Mouse (Mus musculus) kidney, embryonic 14.5 days (tissue): ENCODE results near the gene Zkscan6. TPM values are rescaled to one million over a fixed set of nuclear protein-coding genes. Genes with fewer than 3 reads are reported as not detected.

Source experiments
- ATAC-seq: fragments of 200-750 bp; cut with Nextera tagmentation; 2 replicates; pipeline ENCODE4 v1.8.0; 2017; ENCODE audit warnings: moderate number of reproducible peaks, mild to moderate bottlenecking, moderate TSS enrichment, moderate library complexity; ENCODE audit not compliant: low FRiP score, low TSS enrichment
- H3K27ac ChIP-seq: fragments of 300-500 bp; sonication (generic); 2 replicates; pipeline ENCODE4 v1.5.1; 2014; ENCODE audit warnings: low read depth, mild to moderate bottlenecking, low read length, moderate library complexity, mixed read lengths
- H3K27me3 ChIP-seq: fragments of 300-500 bp; sonication (generic); 2 replicates; pipeline ENCODE4 v1.6.1; 2014; ENCODE audit warnings: mild to moderate bottlenecking, low read length; ENCODE audit not compliant: control insufficient read depth, insufficient read depth
- H3K36me3 ChIP-seq: fragments of 300-500 bp; sonication (generic); 2 replicates; pipeline ENCODE4 v1.6.1; 2014; ENCODE audit warnings: low read length, mixed read lengths; ENCODE audit not compliant: control insufficient read depth, insufficient read depth
- H3K4me1 ChIP-seq: fragments of 300-500 bp; sonication (generic); 2 replicates; pipeline ENCODE4 v1.6.1; 2014; ENCODE audit warnings: low read length, mixed read lengths; ENCODE audit not compliant: control insufficient read depth, insufficient read depth
- H3K4me2 ChIP-seq: fragments of 300-500 bp; sonication (generic); replicated peaks from 2 replicates; pipeline ENCODE4 v1.6.1; 2014; ENCODE audit warnings: low read depth, mild to moderate bottlenecking, low read length
- H3K4me3 ChIP-seq: fragments of 300-500 bp; sonication (generic); 2 replicates; pipeline ENCODE4 v1.5.1; 2014; ENCODE audit warnings: mild to moderate bottlenecking, low read length
- H3K9ac ChIP-seq: fragments of 300-500 bp; sonication (generic); 2 replicates; pipeline ENCODE4 v1.6.1; 2014; ENCODE audit warnings: low read depth, mild to moderate bottlenecking, low read length, moderate library complexity
- H3K9me3 ChIP-seq: fragments of 300-500 bp; sonication (generic); 2 replicates; pipeline ENCODE4 v1.6.1; 2016; ENCODE audit warnings: low read length; ENCODE audit not compliant: control insufficient read depth
- WGBS: fragments of 180-500 bp; shearing (Covaris S2); extraction: QIAGEN DNeasy Blood & Tissue Kit; methylation state at CpG from one replicate; pipeline ENCODE4 v1.1.7; 2014; 5-methylcytosine and 5-hydroxymethylcytosine counted together
- polyA plus RNA-seq: library from polyadenylated mRNA; unstranded; fragments of >200 nt; fragmentation: Nextera tagmentation; extraction: Ambion mirVana; gene quantifications from 2 replicates; pipeline ENCODE4 v1.2.1, GENCODE M21; 2014

Gene Zkscan6
- polyA plus RNA-seq, 1 experiment from 2014 or later = 13.4 TPM

DNA sequence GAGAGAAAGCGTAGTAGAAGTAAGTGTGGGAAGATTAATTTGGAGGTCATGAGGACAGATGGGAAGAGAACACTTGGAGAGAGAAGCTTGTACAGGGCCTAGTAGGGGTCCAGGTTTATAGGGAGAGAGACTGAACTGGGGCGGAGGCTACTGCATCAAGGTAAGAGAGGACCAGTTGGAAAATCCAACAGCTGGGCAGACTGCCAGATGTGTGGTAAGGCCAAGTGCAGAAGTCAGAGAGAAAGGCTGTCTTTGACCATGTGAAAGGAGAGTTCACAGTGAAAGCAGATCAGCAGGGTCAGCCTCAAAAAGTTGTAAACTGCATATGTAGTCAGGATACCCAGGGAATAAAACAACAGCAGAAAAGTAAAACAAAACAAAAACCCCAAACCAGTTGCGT, 17.6 kb downstream of the Zkscan6 start:
- peaks cover 43% of the 10 kb centered on the region for H3K36me3 ChIP-seq

DNA sequence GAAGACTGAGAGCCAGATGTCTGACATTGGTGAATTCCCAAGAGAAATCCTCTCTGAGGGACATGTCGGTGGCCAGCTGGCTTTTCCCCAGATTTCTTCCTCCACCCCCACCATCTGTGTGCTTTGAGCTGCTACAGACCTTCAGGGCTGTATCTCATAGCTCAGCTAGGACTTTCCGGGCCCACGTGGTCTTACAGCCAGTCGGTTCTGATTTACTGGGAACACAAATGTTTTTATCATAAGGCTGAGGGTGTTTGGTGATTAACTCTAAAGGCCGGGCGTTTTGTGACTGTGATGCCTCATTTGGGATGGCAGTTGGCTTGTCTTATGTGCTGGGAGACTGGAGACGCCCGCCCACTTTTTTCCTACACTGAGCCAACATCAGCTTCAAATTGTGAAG, 32.0 kb downstream of the Zkscan6 start:
- no peak overlapping the region for H3K9ac ChIP-seq
- H3K4me1 ChIP-seq = no peaks in the 10 kb centered on the region
- H3K4me3 ChIP-seq = no peak overlapping the region
- 47% methylated on average over 8 of the region's 8 CpGs for WGBS
- no peak overlapping the region for H3K27ac ChIP-seq
- no peak overlapping the region for H3K4me2 ChIP-seq
- no peaks in the 10 kb centered on the region for H3K36me3 ChIP-seq
- ATAC-seq = no peak
- no peaks in the 10 kb centered on the region for H3K27me3 ChIP-seq
- no peaks in the 10 kb centered on the region for H3K9me3 ChIP-seq

More for the DNA sequence above, 17.6 kb downstream of the Zkscan6 start:
- Histone ChIP-seq H3K4me2 (no peak overlapping the region), H3K9me3 (no peaks in the 10 kb centered on the region), H3K9ac (no peak overlapping the region), H3K27ac (no peak overlapping the region), H3K27me3 (no peaks in the 10 kb centered on the region), H3K4me3 (no peak overlapping the region), H3K4me1 (no peaks in the 10 kb centered on the region)
- 65% methylated on average over 3 of the region's 3 CpGs for WGBS
- ATAC-seq = no peak

DNA sequence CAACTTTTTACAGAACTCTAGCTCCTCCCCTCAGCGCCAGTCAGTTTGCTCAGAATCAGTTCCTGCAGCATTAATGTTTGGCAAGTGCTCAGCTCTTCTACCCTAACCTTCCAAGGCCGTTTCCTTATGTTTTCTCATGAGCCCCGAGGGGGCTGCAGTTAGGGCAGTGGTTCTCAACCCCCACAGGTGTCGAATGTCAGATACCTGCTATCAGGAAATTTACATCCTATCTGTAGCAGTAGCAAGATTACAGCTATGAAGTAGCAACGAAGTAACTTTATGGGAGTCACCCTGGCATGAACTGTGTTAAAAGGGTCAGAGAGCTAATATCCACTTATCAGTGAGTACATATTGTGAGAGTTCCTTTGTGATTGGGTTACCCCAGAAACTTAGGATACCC, 39.5 kb downstream of the Zkscan6 start:
- no peaks in the 10 kb centered on the region for H3K4me1 ChIP-seq
- H3K27ac ChIP-seq = no peak overlapping the region
- 45% methylated on average over 5 of the region's 5 CpGs for WGBS
- H3K36me3 ChIP-seq = no peaks in the 10 kb centered on the region
- H3K27me3 ChIP-seq = no peaks in the 10 kb centered on the region
- no peaks in the 10 kb centered on the region for H3K9me3 ChIP-seq
- ATAC-seq = no peak
- no peak overlapping the region for H3K4me3 ChIP-seq
- H3K4me2 ChIP-seq = no peak overlapping the region
- H3K9ac ChIP-seq = no peak overlapping the region

- H3K27me3 ChIP-seq = no peaks in the 10 kb centered on the region
- H3K4me2 ChIP-seq = no peak overlapping the region
- no peak overlapping the region for H3K27ac ChIP-seq
- ATAC-seq = 0 out of 2 replicates have a peak, but pooled peaks have one; percentile 60
- 7% methylated on average over 1 of the region's 1 CpGs for WGBS
- no peaks in the 10 kb centered on the region for H3K9me3 ChIP-seq
- no peaks in the 10 kb centered on the region for H3K36me3 ChIP-seq
- no peak overlapping the region for H3K9ac ChIP-seq
- H3K4me3 ChIP-seq = no peak overlapping the region
- H3K4me1 ChIP-seq = no peaks in the 10 kb centered on the region; the same call in 1 of the 2 replicates
Observed at GRCm38 (mm10) chr11:65852066-65852465, 45.1 kb downstream of the Zkscan6 start.

- no peak overlapping the region for H3K4me3 ChIP-seq
- no peak overlapping the region for H3K9ac ChIP-seq
- WGBS = 46% methylated on average over 4 of the region's 4 CpGs
- H3K27ac ChIP-seq = no peak overlapping the region
- H3K27me3 ChIP-seq = no peaks in the 10 kb centered on the region
- H3K4me1 ChIP-seq = no peaks in the 10 kb centered on the region
- H3K4me2 ChIP-seq = no peak overlapping the region
- ATAC-seq = no peak
- no peaks in the 10 kb centered on the region for H3K9me3 ChIP-seq
- H3K36me3 ChIP-seq = no peaks in the 10 kb centered on the region
Observed at GRCm38 (mm10) chr11:65861476-65861875, 54.5 kb downstream of the Zkscan6 start.

- no peak overlapping the region for H3K4me2 ChIP-seq
- H3K36me3 ChIP-seq = no peaks in the 10 kb centered on the region
- WGBS = 64% methylated on average over 1 of the region's 1 CpGs
- H3K9me3 ChIP-seq = no peaks in the 10 kb centered on the region
- no peaks in the 10 kb centered on the region for H3K4me1 ChIP-seq
- no peak overlapping the region for H3K27ac ChIP-seq
- H3K4me3 ChIP-seq = no peak overlapping the region
- H3K9ac ChIP-seq = no peak overlapping the region
- ATAC-seq = no peak
- no peaks in the 10 kb centered on the region for H3K27me3 ChIP-seq
Observed at GRCm38 (mm10) chr11:65877146-65877775, 70.3 kb downstream of the Zkscan6 start.

Other genes with a start within 250 kb of the Zkscan6 start
- 58.0 and 82.5 TPM in 2 replicates for gene Map2k4, start 18.9 kb upstream of the Zkscan6 start, polyA plus RNA-seq